Mouse (Mus musculus) CH12.LX (cell line): ENCODE measurements around the gene Nol10. TPM values are rescaled to one million over a fixed set of nuclear protein-coding genes. Genes with fewer than 3 reads are reported as not detected.

Source experiments
- DNase-seq: peaks from one replicate; pipeline ENCODE4 v3.0.0-alpha.2; 2013; ENCODE audit errors: extremely low read depth
- H3K27ac ChIP-seq: 2 replicates; pipeline ENCODE4 v1.5.1; 2012; ENCODE audit warnings: low read depth, mild to moderate bottlenecking, control low read depth, moderate library complexity; ENCODE audit not compliant: insufficient read depth
- H3K27me3 ChIP-seq: replicated peaks from 2 replicates; pipeline ENCODE3; 2012; ENCODE audit warnings: inconsistent platforms
- H3K36me3 ChIP-seq, 2 experiments: replicated peaks in 1 of 2; 2 replicates each; pipeline versions ENCODE3 to v1.6.1; 2012; ENCODE audit warnings: inconsistent platforms in 1 of 2, low read length in 1 of 2, mild to moderate bottlenecking in 1 of 2, mixed read lengths in 1 of 2, moderate library complexity in 1 of 2; ENCODE audit not compliant: control insufficient read depth in 1 of 2, insufficient read depth in 1 of 2
- H3K4me1 ChIP-seq, 2 experiments: 2 replicates each; pipeline ENCODE4 v1.6.1; 2012; ENCODE audit warnings: inconsistent platforms in 1 of 2, moderate library complexity in 1 of 2; ENCODE audit not compliant: insufficient read depth in 2 of 2, control insufficient read depth in 1 of 2
- H3K4me2 ChIP-seq: 2 replicates; pipeline ENCODE4 v1.6.1; 2012; ENCODE audit warnings: low read depth, mild to moderate bottlenecking, control low read depth; ENCODE audit not compliant: poor library complexity, insufficient read depth, severe bottlenecking
- H3K4me3 ChIP-seq, 3 experiments: fragments of 150-350 bp in 1 of 3; sonication (generic) in 1 of 3; replicated peaks in 1 of 3; 2 replicates each; pipeline versions ENCODE3 to v1.5.1; 2011 to 2012; ENCODE audit warnings: low read depth in 2 of 3, low read length in 2 of 3, mild to moderate bottlenecking in 2 of 3, moderate library complexity in 2 of 3, control low read depth in 1 of 3, improper control_type of control experiment in 1 of 3, inconsistent platforms in 1 of 3, mixed read lengths in 1 of 3; ENCODE audit not compliant: poor library complexity in 1 of 3
- H3K79me2 ChIP-seq: replicated peaks from 2 replicates; pipeline ENCODE4 v1.6.1; 2012; ENCODE audit warnings: mild to moderate bottlenecking, moderate library complexity; ENCODE audit not compliant: control insufficient read depth, poor library complexity, insufficient read depth, severe bottlenecking; ENCODE audit errors: extremely low read depth
- H3K9ac ChIP-seq: 2 replicates; pipeline ENCODE4 v1.6.1; 2012; ENCODE audit warnings: low read depth, mild to moderate bottlenecking, control low read depth, moderate library complexity; ENCODE audit not compliant: insufficient read depth
- H3K9me3 ChIP-seq: replicated peaks from 2 replicates; pipeline ENCODE3; 2012; ENCODE audit warnings: low read length, inconsistent platforms, mixed read lengths
- CTCF ChIP-seq, 2 experiments: IDR thresholded peaks in 1 of 2; conservative IDR thresholded peaks in 1 of 2; 2 replicates each; pipeline ENCODE4 v1.5.1; 2011 to 2012; ENCODE audit warnings: low read depth in 2 of 2, low read length in 2 of 2, improper control_type of control experiment in 1 of 2, inconsistent platforms in 1 of 2, mild to moderate bottlenecking in 1 of 2, moderate library complexity in 1 of 2
- ELF1 ChIP-seq: IDR thresholded peaks from 2 replicates; pipeline ENCODE4 v1.6.1; 2014; ENCODE audit warnings: low read depth, mild to moderate bottlenecking, inconsistent platforms, low read length, improper control_type of control experiment
- EP300 ChIP-seq: IDR thresholded peaks from 2 replicates; pipeline ENCODE4 v1.6.1; 2011; ENCODE audit warnings: low read length, improper control_type of control experiment
- ETS1 ChIP-seq: conservative IDR thresholded peaks from 2 replicates; pipeline ENCODE4 v1.6.1; 2012; ENCODE audit warnings: low read depth, mild to moderate bottlenecking, inconsistent platforms, low read length, improper control_type of control experiment, moderate library complexity
- GABPA ChIP-seq: IDR thresholded peaks from 2 replicates; pipeline ENCODE4 v1.6.1; 2012; ENCODE audit warnings: low read depth, low read length, improper control_type of control experiment, inconsistent platforms; ENCODE audit not compliant: insufficient replicate concordance
- HCFC1 ChIP-seq: IDR thresholded peaks from 2 replicates; pipeline ENCODE4 v1.6.1; 2012; ENCODE audit warnings: low read depth, mild to moderate bottlenecking, inconsistent platforms, low read length, improper control_type of control experiment
- IRF4 ChIP-seq: IDR thresholded peaks from 2 replicates; pipeline ENCODE4 v1.6.1; 2014; ENCODE audit warnings: low read depth, mild to moderate bottlenecking, inconsistent platforms, low read length, improper control_type of control experiment
- JUN ChIP-seq: IDR thresholded peaks from 2 replicates; pipeline ENCODE4 v1.6.1; 2011; ENCODE audit warnings: low read depth, mild to moderate bottlenecking, low read length, improper control_type of control experiment, moderate library complexity; ENCODE audit not compliant: insufficient read depth
- JUND ChIP-seq: conservative IDR thresholded peaks from 2 replicates; pipeline ENCODE4 v1.6.1; 2011; ENCODE audit warnings: low read depth, low read length, improper control_type of control experiment
- KAT2A ChIP-seq: IDR thresholded peaks from 2 replicates; pipeline ENCODE4 v1.6.1; 2012; ENCODE audit warnings: low read length, improper control_type of control experiment, inconsistent platforms; ENCODE audit not compliant: insufficient replicate concordance
- MAZ ChIP-seq: IDR thresholded peaks from 2 replicates; pipeline ENCODE4 v1.6.1; 2012; ENCODE audit warnings: low read depth, mild to moderate bottlenecking, inconsistent platforms, low read length, improper control_type of control experiment, moderate library complexity
- MXI1 ChIP-seq: IDR thresholded peaks from 2 replicates; pipeline ENCODE4 v1.6.1; 2011; ENCODE audit warnings: mild to moderate bottlenecking, low read depth, low read length, improper control_type of control experiment
- NELFE ChIP-seq: IDR thresholded peaks from 2 replicates; pipeline ENCODE4 v1.6.1; 2011; ENCODE audit warnings: low read depth, low read length, improper control_type of control experiment
- NRF1 ChIP-seq: IDR thresholded peaks from 2 replicates; pipeline ENCODE4 v1.6.1; 2014; ENCODE audit warnings: low read depth, mild to moderate bottlenecking, inconsistent platforms, low read length, improper control_type of control experiment, moderate library complexity
- PAX5 ChIP-seq: IDR thresholded peaks from 2 replicates; pipeline ENCODE4 v1.6.1; 2012; ENCODE audit warnings: low read length, inconsistent platforms, mixed read lengths
- POLR2A ChIP-seq: IDR thresholded peaks from 2 replicates; pipeline ENCODE4 v1.6.1; 2011; ENCODE audit warnings: low read depth, mild to moderate bottlenecking, improper control_type of control experiment, low read length
- RCOR1 ChIP-seq: conservative IDR thresholded peaks from 2 replicates; pipeline ENCODE4 v1.6.1; 2012; ENCODE audit warnings: low read depth, mild to moderate bottlenecking, inconsistent platforms, low read length, improper control_type of control experiment
- SMC3 ChIP-seq: IDR thresholded peaks from 2 replicates; pipeline ENCODE4 v1.6.1; 2011; ENCODE audit warnings: low read depth, low read length, improper control_type of control experiment
- UBTF ChIP-seq: IDR thresholded peaks from 2 replicates; pipeline ENCODE4 v1.6.1; 2012; ENCODE audit warnings: low read depth, mild to moderate bottlenecking, inconsistent platforms, low read length, improper control_type of control experiment, moderate library complexity
- USF2 ChIP-seq: conservative IDR thresholded peaks from 2 replicates; pipeline ENCODE4 v1.6.1; 2011; ENCODE audit warnings: low read depth, low read length, improper control_type of control experiment
- ZC3H11A ChIP-seq: IDR thresholded peaks from 2 replicates; pipeline ENCODE4 v1.6.1; 2012; ENCODE audit warnings: low read depth, mild to moderate bottlenecking, inconsistent platforms, low read length, improper control_type of control experiment
- ZMIZ1 ChIP-seq: IDR thresholded peaks from 2 replicates; pipeline ENCODE4 v1.6.1; 2012; ENCODE audit warnings: low read depth, mild to moderate bottlenecking, inconsistent platforms, low read length, improper control_type of control experiment
- dilution Hi-C: fragments of 300-500 bp; cut with MboI; formaldehyde crosslinking; loops from 2 replicates; pipeline ENCODE4 v1.14.3; 2020; ENCODE audit warnings: low sequenced_read_pairs; ENCODE audit not compliant: extremely low pct_unique_long_range_greater_than_20kb, extremely low pct_ligation_motif_present
- in situ Hi-C: fragments of 300-500 bp; cut with MboI; formaldehyde crosslinking; loops from 3 replicates; pipeline ENCODE4 v1.14.3; 2019; ENCODE audit warnings: low sequenced_read_pairs, low pct_ligation_motif_present, low pct_unique_long_range_greater_than_20kb, mixed read lengths
- polyA plus RNA-seq: library from polyadenylated mRNA; unstranded; fragments of >175 nt; gene quantifications from 2 replicates; pipeline ENCODE4 v1.2.1, GENCODE M21; 2012; ENCODE audit warnings: low read depth; ENCODE audit not compliant: insufficient read length
- total RNA-seq, 2 experiments: library from RNA; depleted of rRNA; stranded (reverse); fragments of 300-350 nt in 1 of 2; fragments of >200 nt in 1 of 2; gene quantifications; 2 replicates each; pipeline ENCODE4 v1.2.3; 2012 to 2014

The Nol10 gene
- total and polyA plus RNA-seq, 3 experiments: 10.9 to 65.8 (median 14.5) TPM

DNA sequence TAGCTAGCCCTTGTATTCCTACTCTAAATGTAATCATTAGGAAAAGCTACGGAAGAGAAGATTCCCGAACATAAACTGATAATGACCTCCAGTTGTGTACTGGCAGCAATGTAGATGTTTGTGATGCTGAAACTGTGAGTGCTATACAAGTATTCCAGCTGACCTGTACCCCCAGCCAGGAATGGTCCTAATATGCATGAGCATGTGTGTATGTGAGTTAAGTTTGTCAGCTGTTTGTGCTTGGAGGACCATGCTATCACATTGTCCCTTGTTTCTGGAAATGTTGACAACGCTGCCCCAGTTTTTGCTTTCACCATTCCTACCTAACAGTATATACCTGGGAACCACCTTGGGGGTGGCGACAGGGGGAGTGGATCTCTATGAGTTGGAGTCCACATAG lies 55.7 kb downstream of the Nol10 start:
- Histone ChIP-seq H3K4me2 (no peak overlapping the region), H3K4me3 (no peak overlapping the region), H3K36me3 (peaks cover 47 to 89% of the 10 kb centered on the region in 2 experiments), H3K79me2 (no peaks in the 10 kb centered on the region)
- TF ChIP-seq NELFE (no peak), PAX5 (no peak), MAZ (no peak), ZMIZ1 (no peak), USF2 (no peak), JUN (no peak), ETS1 (no peak), POLR2A (no peak), MXI1 (no peak), RCOR1 (no peak), SMC3 (no peak)
- TF ChIP-seq, all 38 proteins: peak for 0
- in situ Hi-C loops: no loop called here
- no peaks in the 10 kb centered on the region for H3K9me3 ChIP-seq
- no peak overlapping the region for H3K27ac ChIP-seq
- no peak overlapping the region for H3K9ac ChIP-seq
- H3K4me1 ChIP-seq: peaks cover 0 to 34% of the 10 kb centered on the region in 2 experiments; a peak in 2 of 4 replicates
- dilution Hi-C loops: no loop called here
- no peaks in the 10 kb centered on the region for H3K27me3 ChIP-seq
- no peak for DNase-seq

DNA sequence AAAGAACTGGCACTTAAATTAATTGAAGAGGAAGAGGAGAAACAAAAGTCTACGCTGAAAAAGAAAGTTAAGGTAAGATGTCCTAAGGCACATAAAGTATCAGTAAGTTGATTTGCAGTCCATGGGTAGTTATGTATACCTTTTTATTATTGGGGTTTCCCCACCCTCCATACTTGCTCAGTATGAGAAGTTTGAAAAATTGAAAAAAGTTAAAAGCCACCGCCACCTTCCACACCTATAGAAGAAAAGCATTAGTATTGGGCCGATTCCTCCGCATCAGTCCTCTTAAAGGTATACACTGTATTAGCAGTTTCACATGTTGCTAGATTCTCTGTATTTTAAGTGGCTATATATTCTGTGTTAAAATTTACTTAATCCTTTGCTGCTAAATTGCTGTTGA lies 58.6 kb downstream of the Nol10 start:
- Histone ChIP-seq H3K4me1 (peaks cover 10 to 53% of the 10 kb centered on the region in 2 experiments), H3K9ac (no peak overlapping the region), H3K9me3 (no peaks in the 10 kb centered on the region), H3K79me2 (no peaks in the 10 kb centered on the region), H3K27ac (no peak overlapping the region), H3K4me3 (no peak overlapping the region), H3K4me2 (no peak overlapping the region), H3K36me3 (peaks cover 48 to 85% of the 10 kb centered on the region in 2 experiments), H3K27me3 (no peaks in the 10 kb centered on the region)
- TF ChIP-seq EP300: no peak
- TF ChIP-seq KAT2A: no peak
- TF ChIP-seq RCOR1: no peak
- no peak for TF ChIP-seq CTCF (conservative IDR thresholded peaks at IDR 0.05 in 1 of 2, IDR thresholded peaks at IDR 0.05 in 1 of 2; ENCODE audit: low read depth in 2 of 2, low read length in 2 of 2)
- TF ChIP-seq ETS1: no peak
- TF ChIP-seq ZC3H11A: no peak
- no peak for TF ChIP-seq MAZ
- no peak for TF ChIP-seq NELFE
- dilution Hi-C loops (no loop called here), in situ Hi-C loops (no loop called here)
- no peak for DNase-seq

DNA sequence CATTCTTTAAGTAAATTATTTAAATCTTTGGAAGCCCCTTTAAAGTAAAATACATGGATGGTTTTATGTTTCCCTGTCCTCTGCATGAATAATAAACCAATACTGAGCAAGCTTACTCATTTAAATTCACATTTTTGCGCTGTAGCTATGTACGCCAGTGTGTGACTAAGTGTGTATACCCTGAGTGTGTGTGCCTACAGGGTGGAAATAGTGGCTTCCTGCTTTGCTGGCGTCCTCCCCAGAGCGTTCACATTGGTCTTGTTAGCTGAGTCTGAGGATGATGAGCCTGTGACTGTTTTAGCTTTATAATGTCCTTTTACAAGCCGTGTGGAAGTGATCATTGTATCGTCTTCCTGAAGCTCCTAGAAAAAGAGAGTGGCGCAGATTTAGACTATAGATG lies 60.1 kb downstream of the Nol10 start:
- no peak overlapping the region for H3K9ac ChIP-seq
- DNase-seq: no peak
- H3K27ac ChIP-seq: no peak overlapping the region
- 0 out of 2 replicates have a peak, but pooled peaks cover 2% of the 10 kb centered on the region for H3K79me2 ChIP-seq
- in situ Hi-C loops: no loop called here
- TF ChIP-seq UBTF (no peak), MAZ (no peak), NRF1 (no peak), PAX5 (no peak), KAT2A (no peak), POLR2A (no peak), IRF4 (no peak), ELF1 (no peak), JUND (no peak), ZC3H11A (no peak), SMC3 (no peak), NELFE (no peak), GABPA (no peak), RCOR1 (no peak), HCFC1 (no peak)
- TF ChIP-seq, all 38 proteins: peak for 0
- Histone ChIP-seq H3K4me1 (peaks cover 14 to 65% of the 10 kb centered on the region in 2 experiments), H3K4me2 (no peak overlapping the region), H3K4me3 (no peak overlapping the region), H3K9me3 (no peaks in the 10 kb centered on the region), H3K36me3 (peaks cover 46 to 74% of the 10 kb centered on the region in 2 experiments), H3K27me3 (no peaks in the 10 kb centered on the region)
- dilution Hi-C loops: no loop called here
